Mouse (Mus musculus) erythroid progenitor cell, adult 5-6 weeks (primary cell): ENCODE data around the gene Boll. TPM values are rescaled to one million over a fixed set of nuclear protein-coding genes. Genes with fewer than 3 reads are reported as not detected.
A peak's percentile ranks its signal among the peaks of the same experiment; 100 is the strongest.

Source experiments
- ATAC-seq: replicated peaks from 2 replicates; pipeline ENCODE4 v1.8.0; 2016; ENCODE audit warnings: moderate number of reproducible peaks, mild to moderate bottlenecking, moderate TSS enrichment, inconsistent platforms; ENCODE audit not compliant: poor library complexity, low FRiP score, severe bottlenecking
- total RNA-seq, 2 experiments: library from RNA; stranded (forward) in 1 of 2; stranded (reverse) in 1 of 2; fragments of 150-400 nt in 1 of 2; fragments of 186-747, 209-891 nt in 1 of 2; gene quantifications; 2 replicates each; pipeline versions ENCODE4 v1.2.3 to v1.2.4; 2015 to 2017; ENCODE audit warnings: low replicate concordance in 2 of 2

Boll gene
- total RNA-seq, 2 experiments from 2014 or later: not detected

DNA sequence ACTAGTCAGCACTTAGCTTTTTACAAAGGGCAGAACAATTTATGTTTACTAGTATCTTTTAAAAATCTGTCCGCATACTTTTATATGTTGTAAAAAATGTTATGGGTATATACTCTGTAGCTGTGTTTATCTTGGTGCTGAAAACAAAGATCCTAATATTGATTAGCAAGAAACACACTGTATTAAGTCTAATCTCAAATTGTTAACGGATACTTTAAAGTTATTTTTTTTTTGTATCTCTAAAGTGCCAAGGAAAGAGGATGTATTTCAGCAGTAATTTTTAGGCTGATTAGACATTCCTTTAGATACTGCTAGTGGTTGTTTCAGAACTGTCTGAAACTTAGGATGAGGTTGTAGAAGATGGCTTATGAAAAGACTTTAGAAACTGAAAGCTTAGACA, 116.9 kb downstream of the Boll start:
- no peak for ATAC-seq

DNA sequence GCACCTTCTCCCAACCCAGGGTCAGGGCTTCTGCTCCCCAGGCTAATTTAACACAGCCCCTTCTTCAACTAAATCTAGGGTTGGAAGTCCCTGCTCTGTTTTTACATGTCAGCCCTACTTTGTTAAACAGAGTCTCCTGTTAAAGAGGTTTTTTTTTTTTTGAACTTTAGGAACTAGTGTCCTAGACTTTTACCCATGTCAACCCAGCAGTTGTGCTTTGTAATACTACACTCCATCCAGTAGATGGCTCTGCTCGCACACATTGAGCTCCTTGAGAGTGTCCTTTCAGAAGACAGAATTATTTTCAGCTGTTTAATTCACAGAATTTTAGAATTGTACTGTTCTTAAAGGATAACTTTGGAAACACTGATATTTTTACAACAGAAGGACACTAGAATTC, 124.0 kb downstream of the Boll start:
- ATAC-seq: peak; percentile 52

GRCm38 (mm10) chr1:55238496-55238895, 124.8 kb downstream of the Boll start:
- no peak for ATAC-seq

- peak; percentile 40 for ATAC-seq
Observed at GRCm38 (mm10) chr1:55237643-55238161, 125.6 kb downstream of the Boll start.

- ATAC-seq: peak; percentile 94
Observed at GRCm38 (mm10) chr1:55236890-55237642, 126.2 kb downstream of the Boll start, which contains the start of gene Mars2. TSS of gene Mars2 (plus strand) at chr1:55237177.

GRCm38 (mm10) chr1:55236487-55236886, 126.8 kb downstream of the Boll start:
- no peak for ATAC-seq

- ATAC-seq: no peak
Observed at GRCm38 (mm10) chr1:55234910-55235520, 128.3 kb downstream of the Boll start.

DNA sequence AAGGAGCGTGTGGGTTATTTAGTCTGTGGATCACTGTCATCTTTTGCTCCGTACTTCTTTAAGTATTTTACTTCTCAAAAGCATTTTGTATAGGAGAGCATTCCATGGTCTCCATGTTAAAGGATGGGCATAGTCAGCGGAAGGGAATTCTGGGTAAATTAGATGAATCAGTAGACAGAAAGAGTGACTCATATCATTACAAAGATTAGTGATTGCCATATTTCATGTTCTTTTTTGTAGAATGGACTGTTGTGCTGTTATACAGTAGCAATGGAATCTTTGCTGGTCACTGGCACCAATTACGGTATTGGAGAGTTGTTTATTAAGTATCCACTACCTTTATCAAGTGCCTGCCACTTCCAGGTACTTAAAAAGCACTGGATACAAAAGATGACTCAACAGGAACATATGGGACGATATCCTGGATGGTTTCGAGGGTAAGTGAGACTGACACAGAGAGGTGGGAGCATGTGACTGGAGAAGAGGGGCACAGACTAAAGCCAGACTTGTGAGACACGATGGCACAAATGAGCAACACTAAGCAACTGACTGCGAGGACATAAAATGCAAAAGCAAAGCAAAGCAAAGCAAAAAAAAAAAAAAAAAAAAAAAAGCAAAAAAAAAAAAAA, 134.9 kb downstream of the Boll start:
- no peak for ATAC-seq

DNA sequence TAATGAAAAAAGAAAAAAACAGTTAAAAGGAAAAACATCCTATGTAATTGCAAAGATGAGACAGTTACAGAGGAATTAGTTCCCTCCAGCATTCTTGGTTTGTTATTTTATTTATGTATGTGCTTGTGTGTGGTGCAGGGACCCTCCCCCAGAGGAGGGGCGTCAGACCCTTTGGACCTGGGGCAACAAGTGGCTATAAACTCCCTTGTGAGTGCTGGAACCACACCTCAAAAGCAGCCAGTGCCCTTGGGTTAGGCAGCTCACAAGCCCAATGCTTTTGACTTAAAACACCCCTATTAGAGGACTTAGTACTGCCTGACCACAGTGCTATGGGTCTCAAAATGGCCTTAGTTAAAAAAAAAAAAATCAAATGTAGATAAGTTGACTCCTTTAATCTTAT, 135.9 kb downstream of the Boll start:
- ATAC-seq: no peak

DNA sequence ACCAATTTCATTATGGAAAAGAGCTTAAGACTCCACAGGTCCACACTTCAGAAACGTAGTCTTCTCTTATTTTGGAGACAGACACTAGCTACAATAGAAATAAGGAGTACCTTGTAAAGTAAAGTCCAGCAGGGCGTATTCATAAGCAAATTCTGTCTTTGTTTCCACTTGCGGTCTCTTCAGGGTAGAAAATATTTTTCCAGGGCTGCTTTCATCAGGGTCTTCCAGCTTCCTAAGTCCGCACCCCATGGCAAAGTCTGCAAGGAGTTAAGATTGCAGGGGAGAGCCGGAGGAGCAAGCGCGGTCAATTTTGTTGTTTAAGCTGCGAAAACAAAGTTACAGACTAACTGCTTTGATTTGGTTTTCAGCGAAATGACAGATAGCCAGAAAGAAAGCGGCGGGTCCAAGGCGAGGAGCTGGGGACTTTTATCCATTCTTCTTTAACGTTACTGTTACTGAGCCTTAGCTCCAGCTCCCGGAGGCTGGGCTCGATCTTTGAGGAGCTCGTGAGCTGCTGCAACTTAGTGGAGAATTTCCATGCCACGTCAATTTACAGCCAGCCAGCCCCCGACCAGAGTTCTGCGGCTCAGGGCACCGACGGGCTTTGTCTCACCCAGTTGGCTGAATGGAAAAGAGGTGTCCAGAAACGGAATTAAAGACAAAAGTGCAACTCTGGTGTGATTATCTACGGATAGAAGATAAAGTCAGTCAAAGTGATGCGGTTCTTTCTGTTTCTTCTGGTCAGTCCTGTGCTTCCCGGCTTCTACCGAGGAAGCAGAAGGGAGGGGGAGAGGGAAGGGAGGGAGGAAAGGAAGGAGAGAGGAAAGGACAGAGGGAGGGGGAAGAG, 137.0 kb downstream of the Boll start, which contains the start of gene Rftn2:
Rftn2 (minus strand) TSS at position 772 of the 847 bp plus-strand sequence.
- no peak for ATAC-seq

DNA sequence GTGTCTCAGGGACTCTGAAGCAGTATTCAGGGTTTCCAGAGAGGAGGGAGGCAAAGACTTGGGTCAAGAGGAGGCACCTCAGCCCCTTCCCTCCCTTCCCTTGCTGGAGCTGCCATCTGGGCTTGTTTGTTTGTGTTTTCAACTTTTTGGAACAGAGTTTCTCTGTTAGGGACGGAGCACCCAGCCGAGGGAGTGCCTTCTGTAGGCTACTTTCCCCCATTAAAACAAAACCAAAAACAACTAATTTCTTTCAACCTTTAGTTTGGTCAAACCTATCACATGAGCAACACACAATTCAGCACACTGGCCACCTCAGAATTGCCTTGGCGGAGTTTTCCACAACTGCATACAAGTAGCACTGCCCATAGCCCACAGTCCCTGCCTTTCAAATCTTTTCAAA, 137.9 kb downstream of the Boll start:
- ATAC-seq: no peak

DNA sequence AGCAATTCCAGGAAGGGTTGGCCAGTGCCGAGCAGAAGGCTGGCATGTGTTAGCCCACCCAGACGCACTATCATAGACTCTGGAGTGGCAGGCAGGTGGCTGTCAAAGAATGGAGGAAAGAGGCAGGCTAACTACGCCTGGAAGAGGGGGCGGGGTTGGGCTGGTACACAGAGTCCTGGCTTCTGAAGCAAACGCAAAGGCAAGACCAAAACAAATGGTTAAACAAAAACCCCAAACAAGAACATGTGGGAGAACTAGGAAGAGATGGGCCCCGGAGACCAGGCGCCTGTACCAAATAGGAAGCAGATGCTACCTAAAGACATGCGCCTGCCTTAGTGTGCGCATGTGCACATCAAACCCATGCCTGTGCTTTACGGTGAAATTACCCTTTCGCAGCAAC, 139.2 kb downstream of the Boll start:
- no peak for ATAC-seq

DNA sequence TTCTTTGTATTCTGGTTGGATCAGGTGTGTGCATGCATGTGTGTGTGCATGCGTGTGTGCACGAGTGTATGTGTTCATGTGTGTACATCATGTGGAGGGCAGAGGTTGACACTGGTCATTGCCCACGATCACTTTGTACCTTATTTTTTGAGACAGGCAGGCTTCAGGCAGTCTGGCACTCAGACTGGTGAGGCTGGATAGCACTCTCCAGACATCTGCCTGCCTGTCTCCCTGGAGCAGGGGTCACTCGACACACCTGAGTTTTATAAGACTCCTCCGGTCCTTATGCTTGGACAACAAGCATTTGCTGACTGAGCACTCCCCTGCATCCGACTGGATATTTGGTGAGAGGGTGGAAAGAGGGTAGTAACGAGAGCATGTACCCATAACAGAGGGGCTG, 140.2 kb downstream of the Boll start:
- no peak for ATAC-seq

- ATAC-seq: no peak
Observed at GRCm38 (mm10) chr1:55221352-55221751, 141.9 kb downstream of the Boll start.

DNA sequence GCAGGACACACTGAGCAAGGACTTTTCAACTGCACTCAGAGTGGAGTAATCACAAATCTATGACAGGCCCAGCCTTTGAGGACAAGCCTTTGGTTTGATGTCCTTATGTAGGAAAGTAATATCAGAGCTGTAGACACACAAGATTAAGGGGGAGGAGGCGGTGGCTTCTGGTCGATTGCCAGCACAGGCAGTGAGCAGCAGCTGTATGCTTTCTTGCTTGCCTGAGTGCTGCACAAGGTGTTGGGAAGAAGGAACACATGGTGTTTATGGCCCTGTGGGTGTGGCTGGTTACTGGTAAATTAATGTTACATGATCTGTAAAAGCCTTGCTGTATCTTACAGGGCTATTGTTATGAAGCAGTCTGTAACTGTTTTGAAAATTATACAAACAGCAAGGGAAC, 146.1 kb downstream of the Boll start:
- ATAC-seq: no peak

- ATAC-seq: no peak
Observed at GRCm38 (mm10) chr1:55215185-55215813, 148.0 kb downstream of the Boll start.

GRCm38 (mm10) chr1:55213936-55214335, 149.3 kb downstream of the Boll start:
- ATAC-seq: no peak

DNA sequence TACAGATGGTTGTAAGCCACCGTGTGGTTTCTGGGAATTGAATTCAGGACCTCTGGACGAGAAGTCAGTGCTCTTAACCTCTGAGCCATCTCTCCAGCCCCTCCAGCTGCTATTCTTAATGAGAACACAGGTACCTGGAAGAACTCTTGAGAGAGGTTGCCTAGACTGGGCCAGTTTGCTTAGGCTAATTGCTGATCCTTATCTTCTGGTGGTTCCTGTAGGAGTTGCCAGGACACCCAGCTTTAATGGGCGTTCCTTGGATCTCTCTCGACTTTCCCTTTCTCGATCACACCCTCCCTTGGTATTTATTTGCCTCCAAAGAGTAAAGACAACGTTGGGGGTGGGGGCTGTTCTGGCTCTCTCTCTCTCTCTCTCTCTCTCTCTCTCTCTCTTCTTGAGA, 149.8 kb downstream of the Boll start:
- ATAC-seq: no peak

- no peak for ATAC-seq
Observed at GRCm38 (mm10) chr1:55212771-55213170, 150.5 kb downstream of the Boll start.
